ENCODE assay signal across 31 mouse cellular contexts in genomic region chr12:24943427-24943826, GRCm38 (mm10). TPM values are rescaled to one million over a fixed set of nuclear protein-coding genes. Genes with fewer than 3 reads are reported as not detected.
DNase-seq lines count a peak whose midpoint lies in the region; ATAC-seq and TF ChIP-seq lines count a peak whose summit lies in the region.
"Had no signal": no experiment of that assay in that cellular context is flagged by ENCODE, and none has a peak within 500 bp of the region (broad histone marks: within the 10 kb centered on the region; RNA-seq: fewer than 3 reads in every experiment).

No protein-coding gene starts in this region.

- H3K27me3 ChIP-seq in liver, embryonic 15.5 days: no peaks in the 10 kb centered on the region
- H3K27me3 ChIP-seq in limb, embryonic 10.5 days (ENCODE audit: low read depth, poor library complexity, severe bottlenecking): no peaks in the 10 kb centered on the region
- no peaks in the 10 kb centered on the region for H3K27me3 ChIP-seq in midbrain, embryonic 14.5 days (ENCODE audit: control insufficient read depth, insufficient read depth, low read length)
- H3K27me3 ChIP-seq: forebrain, embryonic 13.5 days; hindbrain, embryonic 15.5 days; kidney, embryonic 15.5 days; limb, embryonic 15.5 days; lung, embryonic 15.5 days; megakaryocyte, embryonic 14.5 days; midbrain, embryonic 15.5 days; Patski; stomach, embryonic 15.5 days had no signal

- intact Hi-C loops in left cerebral cortex, adult 2 months (cut with DNase I): no loop called here

- no peaks in the 10 kb centered on the region for H3K9me3 ChIP-seq in liver, embryonic 15.5 days (replicated peaks)
- H3K9me3 ChIP-seq in limb, embryonic 10.5 days (replicated peaks): no peaks in the 10 kb centered on the region
- no peaks in the 10 kb centered on the region for H3K9me3 ChIP-seq in midbrain, embryonic 14.5 days (ENCODE audit: control insufficient read depth, low read length)
- H3K9me3 ChIP-seq: forebrain, embryonic 13.5 days; hindbrain, embryonic 10.5 days; hindbrain, embryonic 15.5 days; kidney, embryonic 15.5 days; limb, embryonic 15.5 days; lung, embryonic 15.5 days; megakaryocyte, embryonic 14.5 days; midbrain, embryonic 15.5 days; stomach, embryonic 15.5 days had no signal

- TF ChIP-seq CTCF in left cerebral cortex, adult 2 months (IDR thresholded peaks at IDR 0.05): no peak

- 52% methylated on average over 4 of the region's 4 CpGs for WGBS in liver, embryonic 15.5 days (ENCODE audit: insufficient replicate concordance)
- 92% methylated on average over 4 of the region's 4 CpGs for WGBS in limb, embryonic 10.5 days
- WGBS in midbrain, embryonic 14.5 days: 92% methylated on average over 4 of the region's 4 CpGs

- no peaks in the 10 kb centered on the region for H3K36me3 ChIP-seq in liver, embryonic 15.5 days (replicated peaks)
- H3K36me3 ChIP-seq in limb, embryonic 10.5 days: peaks cover 84% of the 10 kb centered on the region
- H3K36me3 ChIP-seq in midbrain, embryonic 14.5 days (ENCODE audit: control insufficient read depth, insufficient read depth, low read length): peaks cover 62% of the 10 kb centered on the region

- peak; percentile 29 for DNase-seq in NIH3T3 (ENCODE audit: low read depth)
- peak; percentile 42 for DNase-seq in liver
- DNase-seq in limb, embryonic 10.5 days (ENCODE audit: low spot score): no peak
- no peak for DNase-seq in left cerebral cortex, adult 2 months (ENCODE audit: extremely low spot score in 1 of 2, low spot score in 2 of 2)
- no peak for DNase-seq in adipocyte (ENCODE audit: low spot score)
- DNase-seq in midbrain, embryonic 14.5 days: no peak
- DNase-seq: adrenal gland, postnatal 25 days; B cell, adult 2 months; cerebellum, adult 11-12 months; cerebellum, adult 9-11 months; gastrocnemius, postnatal 10 days; heart, postnatal 14 days; kidney, adult 18-20 months; kidney, postnatal 25 days; left cerebral cortex, postnatal 4 days; lung, postnatal 36 days; right cerebral cortex, postnatal 25 days; thymus, adult 18-20 months; thymus, postnatal 4 days had no signal

- peaks cover 40% of the 10 kb centered on the region for H3K4me1 ChIP-seq in liver, embryonic 15.5 days (replicated peaks)
- no peaks in the 10 kb centered on the region for H3K4me1 ChIP-seq in limb, embryonic 10.5 days
- H3K4me1 ChIP-seq in midbrain, embryonic 14.5 days (ENCODE audit: control insufficient read depth, insufficient read depth, low read length): no peaks in the 10 kb centered on the region
- H3K4me1 ChIP-seq: forebrain, embryonic 13.5 days; hindbrain, embryonic 10.5 days; hindbrain, embryonic 15.5 days; limb, embryonic 15.5 days; lung, embryonic 15.5 days; midbrain, embryonic 15.5 days; stomach, embryonic 15.5 days had no signal

- H3K4me3 ChIP-seq in liver, embryonic 15.5 days (replicated peaks): no peak overlapping the region
- H3K4me3 ChIP-seq in limb, embryonic 10.5 days: no peak overlapping the region
- H3K4me3 ChIP-seq in left cerebral cortex, adult 2 months: no peak overlapping the region
- no peak overlapping the region for H3K4me3 ChIP-seq in midbrain, embryonic 14.5 days (replicated peaks; ENCODE audit: low read depth, low read length)
- H3K4me3 ChIP-seq: forebrain, embryonic 13.5 days; hindbrain, embryonic 10.5 days; hindbrain, embryonic 15.5 days; kidney, embryonic 15.5 days; limb, embryonic 15.5 days; lung, embryonic 15.5 days; megakaryocyte, embryonic 14.5 days; midbrain, embryonic 15.5 days; stomach, embryonic 15.5 days had no signal

- peak overlapping the region; percentile 80 for H3K27ac ChIP-seq in liver, embryonic 15.5 days (replicated peaks)
- no peak overlapping the region for H3K27ac ChIP-seq in limb, embryonic 10.5 days
- no peak overlapping the region for H3K27ac ChIP-seq in left cerebral cortex, adult 2 months
- no peak overlapping the region for H3K27ac ChIP-seq in midbrain, embryonic 14.5 days (replicated peaks; ENCODE audit: low read depth, low read length)
- H3K27ac ChIP-seq: forebrain, embryonic 13.5 days; hindbrain, embryonic 10.5 days; hindbrain, embryonic 15.5 days; kidney, embryonic 15.5 days; limb, embryonic 15.5 days; lung, embryonic 15.5 days; midbrain, embryonic 15.5 days; stomach, embryonic 15.5 days had no signal

- 0 out of 2 replicates have a peak overlapping the region, but pooled peaks have one; percentile 3 for H3K9ac ChIP-seq in liver, embryonic 15.5 days
- H3K9ac ChIP-seq in midbrain, embryonic 14.5 days (replicated peaks; ENCODE audit: low read length): no peak overlapping the region
- H3K9ac ChIP-seq: forebrain, embryonic 13.5 days; hindbrain, embryonic 15.5 days; kidney, embryonic 15.5 days; limb, embryonic 15.5 days; lung, embryonic 15.5 days; midbrain, embryonic 15.5 days; stomach, embryonic 15.5 days had no signal

- peak; percentile 59; the same call in 1 of the 2 replicates for ATAC-seq in liver, embryonic 15.5 days (ENCODE audit: insufficient read depth)
- no peak for ATAC-seq in midbrain, embryonic 14.5 days (ENCODE audit: low FRiP score, low TSS enrichment)
- ATAC-seq: forebrain, embryonic 13.5 days; inflammation-experienced regulatory T-cells, adult 6 months; midbrain, embryonic 15.5 days; Patski had no signal

- peak overlapping the region; percentile 43; the same call in 1 of the 2 replicates for H3K4me2 ChIP-seq in liver, embryonic 15.5 days
- no peak overlapping the region for H3K4me2 ChIP-seq in midbrain, embryonic 14.5 days (ENCODE audit: low read length)
- H3K4me2 ChIP-seq: forebrain, embryonic 13.5 days; hindbrain, embryonic 15.5 days; kidney, embryonic 15.5 days; limb, embryonic 15.5 days; lung, embryonic 15.5 days; midbrain, embryonic 15.5 days; stomach, embryonic 15.5 days had no signal

RNA-seq across cellular contexts. Expression of gene Kidins220, which starts 31.3 kb away (rescaled TPM):
- polyA plus RNA-seq in liver, embryonic 15.5 days (2015; fragmentation: Nextera tagmentation; extraction: Ambion mirVana): 7.1 and 7.3 TPM in 2 replicates
- 11.1 and 14.3 TPM in 2 replicates for polyA plus RNA-seq in limb, embryonic 10.5 days (2016; fragmentation: Nextera tagmentation; extraction: Ambion mirVana)
- total RNA-seq in left cerebral cortex, adult 2 months (2021): 100 to 1,000 TPM; 301 to 346 TPM
- polyA plus RNA-seq in midbrain, embryonic 14.5 days (2014; fragmentation: Nextera tagmentation; extraction: Ambion mirVana): 188 and 219 TPM in 2 replicates

Comparison
In these comparisons a context has a peak if more than half of its experiments do, and no peak if none do; other contexts are left out.
1. DNase-seq: peak in NIH3T3 (single experiment) and liver (single experiment); none in limb, embryonic 10.5 days (single experiment), left cerebral cortex, adult 2 months (0 of 2), adipocyte (single experiment) and midbrain, embryonic 14.5 days (single experiment).
2. RNA of gene Kidins220, which starts 31.3 kb away (polyA plus RNA-seq): 188 to 219 TPM in midbrain, embryonic 14.5 days; 11.1 to 14.3 TPM in limb, embryonic 10.5 days and 7.1 to 7.3 TPM in liver, embryonic 15.5 days; every median in the first group is over 10 times any median in the second.